Mouse (Mus musculus): Measurements from ENCODE around the gene Ticam1. TPM values are rescaled to one million over a fixed set of nuclear protein-coding genes. Genes with fewer than 3 reads are reported as not detected.
A peak's percentile ranks its signal among the peaks of the same experiment; 100 is the strongest.

Gene Ticam1
- polyA plus RNA-seq, 1 experiment from 2014 or later = 1.5 TPM

DNA sequence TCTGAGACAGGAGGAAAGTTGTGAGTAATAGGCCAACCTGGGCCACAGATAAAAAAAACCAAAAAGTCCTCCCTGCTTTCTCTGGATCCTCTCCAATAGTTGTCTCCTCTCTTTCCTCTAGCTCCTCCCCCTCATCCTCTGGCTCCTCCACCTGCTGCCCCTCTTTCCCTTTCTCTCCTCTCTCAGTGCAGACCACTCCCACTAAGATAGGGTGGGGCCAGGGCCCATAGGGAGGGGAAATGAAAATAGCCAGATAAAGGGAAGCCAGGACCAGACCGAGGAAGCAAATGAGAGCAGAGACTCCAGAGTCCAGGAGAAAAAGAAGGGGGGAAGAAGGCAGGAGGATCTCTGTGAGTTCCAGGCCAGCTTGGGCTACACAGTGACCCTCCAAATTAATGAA, 51.7 kb downstream of the Ticam1 start:
- Histone ChIP-seq H3K9ac (ENCODE audit: low read depth, low read length) (no peak overlapping the region), H3K4me2 (ENCODE audit: low read length) (no peak overlapping the region), H3K27me3 (replicated peaks; ENCODE audit: control insufficient read depth, insufficient read depth, low read length) (peaks cover 2% of the 10 kb centered on the region; the same call in 1 of the 2 replicates), H3K27ac (ENCODE audit: low read depth, low read length) (no peak overlapping the region), H3K36me3 (ENCODE audit: control insufficient read depth, insufficient read depth, low read length) (no peaks in the 10 kb centered on the region), H3K9me3 (ENCODE audit: control insufficient read depth, low read length) (no peaks in the 10 kb centered on the region), H3K4me1 (ENCODE audit: control insufficient read depth, insufficient read depth, low read depth, low read length) (no peaks in the 10 kb centered on the region), H3K4me3 (ENCODE audit: low read length) (no peak overlapping the region)
- WGBS = 48% methylated on average over 1 of the region's 1 CpGs
- no peak for ATAC-seq

DNA sequence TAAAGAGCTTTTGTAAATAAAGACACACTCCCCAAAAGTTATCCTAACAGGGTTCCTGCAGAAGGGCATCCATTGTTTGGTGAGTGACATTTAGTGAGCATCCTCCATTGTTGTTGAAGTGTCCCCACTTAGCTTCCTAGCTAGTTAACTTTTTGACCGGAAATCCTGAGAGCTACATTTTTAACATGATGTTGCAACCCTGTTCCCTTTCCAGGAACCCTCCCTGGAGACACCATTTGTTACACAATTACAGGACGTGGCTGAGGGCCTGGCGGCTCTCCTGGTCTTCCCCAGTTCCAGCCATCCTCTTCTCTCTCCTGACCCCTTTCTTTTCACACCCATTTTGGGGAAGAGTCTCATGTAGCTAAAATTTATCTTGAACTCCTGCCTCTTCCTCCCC, 56.8 kb downstream of the Ticam1 start:
- 65% methylated on average over 3 of the region's 3 CpGs for WGBS
- Histone ChIP-seq H3K36me3 (ENCODE audit: control insufficient read depth, insufficient read depth, low read length) (no peaks in the 10 kb centered on the region), H3K9ac (ENCODE audit: low read depth, low read length) (no peak overlapping the region), H3K4me3 (ENCODE audit: low read length) (no peak overlapping the region), H3K27me3 (replicated peaks; ENCODE audit: control insufficient read depth, insufficient read depth, low read length) (no peaks in the 10 kb centered on the region), H3K4me1 (ENCODE audit: control insufficient read depth, insufficient read depth, low read depth, low read length) (peaks cover 25% of the 10 kb centered on the region), H3K27ac (ENCODE audit: low read depth, low read length) (no peak overlapping the region), H3K4me2 (ENCODE audit: low read length) (no peak overlapping the region; the same call in 1 of the 2 replicates), H3K9me3 (ENCODE audit: control insufficient read depth, low read length) (no peaks in the 10 kb centered on the region)
- no peak for ATAC-seq

MicroRNA genes within 50 kb of the gene (microRNA counts, 519-probe panel; counts per million panel counts)
- 2,287 counts per million, percentile 52 among the panel's probes with 10 or more counts for microRNA mmu-miR-7b

Small RNAs within 50 kb of the gene (microRNA-seq; reads per million reads assigned to microRNA genes)
- gene Mir7b = 1,333 reads per million, percentile 79 among the genes with 10 or more reads in this experiment

Other genes with a start within 250 kb of the Ticam1 start
- gene Sh3gl1, start 240.2 kb downstream of the Ticam1 start, polyA plus RNA-seq (2015; fragmentation: Nextera tagmentation; extraction: Ambion mirVana) = 106 and 112 TPM in 2 replicates
- 4.5 and 6.7 TPM in 2 replicates for gene Chaf1a, start 236.3 kb downstream of the Ticam1 start, polyA plus RNA-seq (2015; fragmentation: Nextera tagmentation; extraction: Ambion mirVana)
- 77.6 and 79.5 TPM in 2 replicates for gene Ubxn6, start 201.8 kb downstream of the Ticam1 start, polyA plus RNA-seq (2015; fragmentation: Nextera tagmentation; extraction: Ambion mirVana)
- gene Hdgfl2, start 197.2 kb downstream of the Ticam1 start, polyA plus RNA-seq (2015; fragmentation: Nextera tagmentation; extraction: Ambion mirVana) = 125 and 136 TPM in 2 replicates
- 0.07 and 0.10 TPM in 2 replicates for gene Plin4, start 167.0 kb downstream of the Ticam1 start, polyA plus RNA-seq (2015; fragmentation: Nextera tagmentation; extraction: Ambion mirVana)
- 2.4 and 3.4 TPM in 2 replicates for gene Plin5, start 159.2 kb downstream of the Ticam1 start, polyA plus RNA-seq (2015; fragmentation: Nextera tagmentation; extraction: Ambion mirVana)
- 0.68 and 0.91 TPM in 2 replicates for gene Lrg1, start 154.8 kb downstream of the Ticam1 start, polyA plus RNA-seq (2015; fragmentation: Nextera tagmentation; extraction: Ambion mirVana)
- gene Sema6b, start 136.4 kb downstream of the Ticam1 start, polyA plus RNA-seq (2015; fragmentation: Nextera tagmentation; extraction: Ambion mirVana) = 12.5 and 12.7 TPM in 2 replicates
- gene Tnfaip8l1, start 114.3 kb downstream of the Ticam1 start, polyA plus RNA-seq (2015; fragmentation: Nextera tagmentation; extraction: Ambion mirVana) = 9.1 and 9.9 TPM in 2 replicates
- gene Mydgf, start 92.9 kb downstream of the Ticam1 start, polyA plus RNA-seq (2015; fragmentation: Nextera tagmentation; extraction: Ambion mirVana) = 81.4 and 88.4 TPM in 2 replicates
- 21.0 and 29.3 TPM in 2 replicates for gene Dpp9, start 57.9 kb downstream of the Ticam1 start, polyA plus RNA-seq (2015; fragmentation: Nextera tagmentation; extraction: Ambion mirVana)
- gene Fem1a, start 20.0 kb downstream of the Ticam1 start, polyA plus RNA-seq (2015; fragmentation: Nextera tagmentation; extraction: Ambion mirVana) = 17.4 and 18.2 TPM in 2 replicates
- gene Plin3, start 16.1 kb upstream of the Ticam1 start, polyA plus RNA-seq (2015; fragmentation: Nextera tagmentation; extraction: Ambion mirVana) = 15.5 and 21.1 TPM in 2 replicates
- not detected in 2 replicates for gene Arrdc5, start 23.5 kb upstream of the Ticam1 start, polyA plus RNA-seq (2015; fragmentation: Nextera tagmentation; extraction: Ambion mirVana)
- gene Uhrf1, start 26.5 kb upstream of the Ticam1 start, polyA plus RNA-seq (2015; fragmentation: Nextera tagmentation; extraction: Ambion mirVana) = 23.3 and 28.2 TPM in 2 replicates
- 53.5 and 70.3 TPM in 2 replicates for gene Kdm4b, start 49.3 kb upstream of the Ticam1 start, polyA plus RNA-seq (2015; fragmentation: Nextera tagmentation; extraction: Ambion mirVana)
- 229 and 264 TPM in 2 replicates for gene Ptprs, start 199.7 kb upstream of the Ticam1 start, polyA plus RNA-seq (2015; fragmentation: Nextera tagmentation; extraction: Ambion mirVana)
- gene Znrf4, start 235.6 kb upstream of the Ticam1 start, polyA plus RNA-seq (2015; fragmentation: Nextera tagmentation; extraction: Ambion mirVana) = not detected in 2 replicates